Mouse (Mus musculus): ENCODE results near the gene B9d1.

- no peak for TF ChIP-seq CTCF (IDR thresholded peaks at IDR 0.05; ENCODE audit: borderline replicate concordance, extremely low read depth, insufficient read depth, insufficient read length)
- TF ChIP-seq POLR2A (IDR thresholded peaks at IDR 0.05; ENCODE audit: borderline replicate concordance, extremely low read depth, insufficient read depth, insufficient read length, poor library complexity, severe bottlenecking), result no peak
Measured at GRCm38 (mm10) chr11:61519484-61520107, 14.7 kb downstream of the B9d1 start.

Measured in brain, embryonic 14.5 days (tissue).